Mouse (Mus musculus) mesoderm, embryonic 11.5 days (tissue): ENCODE measurements around the gene Ptpre.
"Not testable (repeated sequence)": the region's sequence is repeated elsewhere in the genome, so short reads cannot be mapped to it uniquely, and the experiment has no call there.

Experiments used
- DNase-seq: peaks from one replicate; pipeline ENCODE4 v3.0.0-alpha.2; 2012; ENCODE audit warnings: low read depth, low spot score

Gene Ptpre

DNA sequence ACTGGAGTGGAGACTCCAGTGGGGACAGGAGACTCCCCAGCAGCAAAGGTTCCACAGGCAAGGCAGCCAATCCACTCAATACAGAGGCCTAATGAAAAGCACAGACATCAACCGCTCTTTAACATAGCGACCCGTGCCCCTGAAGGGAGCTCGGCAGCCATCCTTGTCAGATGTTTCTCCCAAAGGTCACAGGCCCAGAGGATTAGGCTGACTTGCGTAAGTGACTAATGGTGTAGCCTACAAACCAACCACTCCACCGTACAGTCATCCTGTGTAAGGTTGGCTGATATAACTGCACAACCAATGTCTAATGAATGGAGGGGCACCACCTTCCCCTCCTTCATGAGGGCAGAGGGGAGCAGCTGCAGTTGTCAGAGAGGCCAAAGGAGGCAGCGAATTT is 152.1 kb downstream of the Ptpre start:
- no peak for DNase-seq

DNA sequence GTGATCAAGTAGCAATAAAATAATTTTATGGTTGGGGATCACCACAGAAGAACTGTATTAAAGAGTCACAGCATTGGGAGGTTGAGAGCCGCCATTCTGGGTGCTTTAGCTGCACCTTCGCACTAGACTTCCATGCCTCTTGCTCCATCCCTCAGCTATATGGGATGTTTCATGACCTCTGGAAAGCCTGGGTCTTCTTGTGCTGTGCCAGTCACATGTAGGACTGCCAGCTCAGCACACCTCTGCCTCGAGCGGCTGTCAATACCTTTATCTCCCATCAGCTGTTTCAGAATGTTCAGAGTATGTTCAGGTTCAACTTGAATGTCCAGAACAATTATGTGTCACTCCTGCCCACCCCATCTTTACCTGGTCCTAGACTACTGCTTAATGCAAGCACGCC is 154.7 kb downstream of the Ptpre start:
- no peak for DNase-seq

DNA sequence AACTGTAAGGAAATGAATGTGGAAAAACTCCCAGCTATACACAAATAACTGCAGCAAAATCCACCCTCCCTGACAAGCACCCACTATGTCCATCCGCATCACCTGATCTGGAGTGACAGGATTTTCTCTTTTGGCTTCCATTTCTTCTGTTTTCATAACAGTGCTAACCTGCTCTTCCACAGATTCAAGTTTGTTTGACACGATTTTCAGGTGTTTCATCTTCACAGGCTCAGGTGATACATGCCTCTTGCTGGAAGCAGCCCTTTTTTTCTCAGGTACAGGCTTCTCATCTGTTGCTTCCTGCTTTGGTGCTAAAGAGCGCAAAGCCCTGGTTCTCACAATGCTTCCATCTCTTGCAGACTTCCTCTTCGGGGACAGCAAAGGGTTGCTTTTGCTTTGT is 156.8 kb downstream of the Ptpre start:
- DNase-seq, result no peak

DNA sequence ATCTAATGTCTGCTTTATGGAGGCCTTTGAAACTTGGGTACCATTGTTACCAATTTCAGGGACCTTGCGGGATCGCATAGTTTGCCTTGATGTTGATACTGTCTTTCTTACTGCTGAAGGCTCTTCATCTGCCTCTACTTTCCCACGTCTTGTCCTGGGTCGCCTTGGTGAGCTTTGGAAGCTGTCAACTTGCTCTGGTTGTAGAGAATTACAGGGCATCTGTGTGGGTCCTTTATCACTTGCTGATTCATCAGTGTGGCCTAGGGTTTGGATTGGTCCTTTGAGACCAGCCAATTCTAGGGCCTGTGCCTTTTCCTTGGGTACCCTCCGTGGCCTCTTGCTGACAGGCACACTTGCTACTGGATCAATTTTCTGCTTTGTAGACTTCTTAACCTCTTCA is 157.5 kb downstream of the Ptpre start:
- DNase-seq, result no peak

DNA sequence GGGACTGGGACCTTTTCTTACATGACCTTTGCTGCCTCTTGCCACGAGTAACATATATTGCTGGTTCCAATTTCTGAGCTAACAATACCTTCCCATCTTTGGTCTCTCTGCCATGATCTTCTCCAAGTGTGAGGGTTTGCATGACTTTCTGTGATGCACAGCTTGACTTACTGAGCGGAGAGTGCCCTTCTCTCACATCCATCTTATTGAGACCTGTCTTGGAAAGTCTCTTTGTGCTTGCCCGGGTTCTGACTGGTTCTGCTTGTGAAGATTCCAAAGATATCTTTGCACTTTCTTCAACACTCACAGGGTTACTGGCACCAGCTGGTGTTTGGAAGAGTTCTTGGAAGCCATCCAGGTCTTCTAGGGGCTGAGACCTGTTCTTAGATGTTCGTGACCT is 158.8 kb downstream of the Ptpre start:
- no peak for DNase-seq

DNA sequence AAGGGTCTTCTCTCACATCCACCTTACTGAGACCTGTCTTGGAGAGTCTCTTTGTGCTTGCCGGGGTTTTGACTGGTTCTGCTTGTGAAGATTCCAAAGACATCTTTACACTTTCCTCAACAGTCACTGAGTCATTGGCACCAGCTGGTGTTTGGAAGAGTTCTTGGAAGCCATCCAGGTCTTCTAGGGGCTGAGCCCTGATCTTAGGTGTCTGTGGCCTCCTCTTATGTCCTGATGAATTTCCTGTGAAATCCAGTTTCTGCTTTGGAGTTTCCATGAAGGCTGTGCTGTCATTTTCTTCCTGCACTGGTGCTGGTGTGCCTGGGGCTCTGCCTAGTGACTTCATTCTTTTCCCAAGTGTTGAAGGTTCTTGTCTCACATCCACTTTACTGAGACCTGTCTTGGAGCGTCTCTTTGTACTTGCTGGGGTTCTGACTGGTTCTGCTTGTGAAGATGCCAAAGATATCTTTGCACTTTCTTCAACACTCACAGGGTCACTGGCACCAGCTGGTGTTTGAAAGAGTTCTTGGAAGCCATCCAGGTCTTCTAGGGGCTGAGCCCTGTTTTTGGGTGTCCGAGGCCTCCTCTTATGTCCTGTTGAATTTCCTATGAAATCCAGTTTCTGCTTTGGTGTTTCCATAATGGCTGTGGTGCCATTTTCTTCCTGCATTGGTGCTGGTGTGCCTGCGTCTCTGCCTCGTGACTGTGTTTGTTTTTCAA is 159.9 kb downstream of the Ptpre start:
- DNase-seq, result not testable (repeated sequence)

DNA sequence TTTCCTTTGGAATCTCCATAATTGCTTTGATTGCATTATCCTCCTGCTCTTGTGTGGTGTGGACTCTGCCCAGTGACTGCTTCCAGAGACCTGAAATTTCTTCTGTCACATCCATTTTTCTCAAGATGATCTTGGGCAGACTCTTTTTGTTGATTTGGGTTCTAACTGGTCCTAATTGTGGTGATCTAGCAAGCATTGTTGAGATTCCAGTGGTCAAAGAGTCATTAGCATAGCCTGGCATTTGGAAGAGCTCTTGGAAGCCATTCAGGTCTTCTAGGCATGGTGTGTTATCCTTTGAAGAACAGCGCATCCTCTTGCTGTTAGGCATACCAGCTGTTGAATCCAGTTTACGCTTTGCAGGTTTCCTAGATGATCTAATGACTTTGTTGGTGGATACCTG is 161.1 kb downstream of the Ptpre start:
- DNase-seq, result no peak

DNA sequence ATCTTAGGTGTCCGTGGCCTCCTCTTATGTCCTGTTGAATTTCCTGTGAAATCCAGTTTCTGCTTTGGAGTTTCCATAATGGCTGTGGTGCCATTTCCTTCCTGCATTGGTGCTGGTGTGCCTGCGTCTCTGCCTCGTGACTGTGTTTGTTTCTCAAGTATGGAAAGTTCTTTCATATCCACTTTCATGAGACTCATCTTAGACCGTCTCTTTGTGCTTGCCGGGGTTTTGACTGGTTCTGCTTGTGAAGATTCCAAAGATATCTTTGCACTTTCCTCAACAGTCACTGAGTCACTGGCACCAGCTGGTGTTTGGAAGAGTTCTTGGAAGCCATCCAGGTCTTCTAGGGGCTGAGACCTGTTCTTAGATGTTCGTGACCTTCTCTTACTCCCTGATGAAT is 162.1 kb downstream of the Ptpre start:
- not testable (repeated sequence) for DNase-seq

DNA sequence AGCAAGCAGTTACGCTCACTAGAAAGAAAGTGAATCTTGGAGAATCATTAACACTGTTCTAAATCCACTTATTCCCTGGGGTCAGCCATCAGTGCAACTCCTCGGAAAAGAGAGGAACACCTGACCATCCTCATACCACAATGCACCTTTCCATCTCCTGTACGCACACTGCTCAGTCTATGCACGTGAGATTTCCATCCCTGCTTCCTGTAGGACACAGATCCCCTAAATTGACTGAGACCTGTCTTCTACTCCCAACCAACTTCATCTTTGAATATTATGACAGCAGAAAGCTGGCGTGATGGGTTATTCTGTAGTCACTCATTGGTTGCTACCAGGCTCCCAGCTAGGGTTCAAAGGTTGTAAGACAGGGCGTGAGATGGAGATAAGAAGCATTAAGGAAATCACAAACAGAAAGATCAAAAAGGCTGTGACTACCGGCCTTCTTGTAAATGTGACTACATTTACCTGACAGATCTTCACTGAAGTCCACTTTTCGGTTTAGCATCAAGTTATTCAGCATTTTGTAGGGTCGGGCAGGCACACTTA is 166.4 kb downstream of the Ptpre start:
- DNase-seq, result no peak

DNA sequence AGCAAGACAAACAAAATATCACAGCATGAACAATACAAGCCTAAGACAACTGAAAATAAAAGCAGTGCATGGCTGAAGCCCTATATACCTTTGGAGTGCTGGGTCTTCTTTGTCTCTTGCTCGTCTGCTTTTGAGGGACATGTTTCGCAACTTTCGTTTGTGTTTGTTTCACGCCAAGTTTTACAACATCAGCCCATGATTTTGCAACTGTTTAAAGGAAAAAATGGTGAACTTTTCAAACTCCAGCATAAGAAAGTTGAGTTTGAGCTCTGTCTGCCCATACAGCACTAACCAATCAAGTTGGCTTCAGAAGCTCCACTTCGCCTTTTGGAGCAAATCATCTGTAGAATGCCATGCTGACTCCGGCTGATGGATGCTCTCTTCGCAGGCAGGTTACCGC is 167.0 kb downstream of the Ptpre start:
- DNase-seq, result no peak

DNA sequence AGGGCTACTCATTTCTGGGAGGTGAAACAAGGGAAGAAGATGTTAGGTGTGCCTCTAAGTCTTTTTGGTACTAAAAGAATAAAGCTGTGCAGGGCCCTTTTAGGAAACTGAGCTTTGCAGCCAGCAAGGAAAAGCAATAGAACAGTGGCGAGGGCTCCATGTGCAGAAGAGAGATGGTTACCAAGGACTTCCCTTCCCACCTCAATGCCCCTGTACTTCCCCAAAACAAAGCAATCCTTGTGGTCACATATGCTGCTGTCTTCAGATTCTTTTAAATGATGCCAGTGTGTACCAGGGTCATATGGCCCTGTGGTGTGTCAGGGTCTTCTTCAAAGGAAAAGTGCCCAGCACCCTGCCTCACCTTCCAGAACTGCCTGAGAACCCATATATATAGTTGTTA is 167.8 kb downstream of the Ptpre start:
- no peak for DNase-seq

DNA sequence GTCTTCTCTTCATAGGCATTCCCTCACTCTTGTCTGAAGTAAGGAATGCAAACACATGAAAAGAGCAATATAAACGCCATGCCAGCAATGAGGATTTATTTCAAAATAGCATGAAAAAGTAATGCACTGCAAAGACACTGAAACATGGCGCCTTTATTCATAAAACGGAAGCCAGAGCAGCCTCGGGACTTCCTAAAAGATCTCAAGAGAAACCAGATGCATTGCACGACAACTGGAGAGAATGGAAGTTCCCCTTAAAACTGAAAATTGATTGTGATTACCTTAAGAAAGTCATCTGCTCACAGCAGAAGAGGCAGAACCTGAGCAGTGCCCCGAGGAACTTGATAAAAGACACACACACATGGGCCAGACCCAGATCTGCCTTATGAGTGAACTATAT is 168.5 kb downstream of the Ptpre start:
- DNase-seq, result no peak

DNA sequence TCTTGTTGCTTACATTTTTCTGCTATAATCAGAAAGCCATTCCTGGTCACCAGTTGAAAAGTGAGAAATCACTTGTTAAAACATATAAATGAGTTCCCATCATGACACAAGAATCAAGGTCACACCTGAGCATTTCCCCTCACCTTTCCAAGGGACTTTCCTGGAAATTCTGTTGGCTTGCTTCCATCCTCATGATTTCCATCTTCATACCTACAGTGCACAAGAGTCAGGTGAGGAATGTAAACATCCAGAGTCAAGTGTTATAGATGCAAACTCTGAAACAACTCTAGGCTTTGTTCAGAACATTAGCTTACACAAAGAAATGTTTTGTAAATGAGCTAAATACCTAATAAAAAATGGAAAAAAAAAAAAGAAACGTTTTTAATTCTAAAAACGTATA is 173.4 kb downstream of the Ptpre start:
- DNase-seq, result no peak

DNA sequence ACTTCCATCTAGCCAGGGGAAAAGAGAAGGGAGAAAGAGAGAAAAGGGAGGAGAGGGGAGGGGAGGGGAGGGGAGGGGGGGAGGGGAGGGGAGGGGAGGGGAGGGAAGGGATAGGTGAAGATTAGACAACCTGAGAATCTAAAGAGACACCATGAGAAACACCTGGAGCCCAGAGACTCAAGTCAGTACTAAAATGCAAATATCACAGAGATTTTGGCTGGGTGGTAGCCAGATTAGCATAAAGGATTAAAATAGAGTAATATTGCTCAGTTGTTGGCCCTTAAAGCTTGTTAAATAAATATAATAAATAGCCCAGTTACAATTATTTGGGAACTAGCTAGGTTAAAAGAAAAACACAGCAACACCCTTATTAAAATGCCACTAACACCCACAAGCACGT is 175.3 kb downstream of the Ptpre start:
- DNase-seq, result no peak

DNA sequence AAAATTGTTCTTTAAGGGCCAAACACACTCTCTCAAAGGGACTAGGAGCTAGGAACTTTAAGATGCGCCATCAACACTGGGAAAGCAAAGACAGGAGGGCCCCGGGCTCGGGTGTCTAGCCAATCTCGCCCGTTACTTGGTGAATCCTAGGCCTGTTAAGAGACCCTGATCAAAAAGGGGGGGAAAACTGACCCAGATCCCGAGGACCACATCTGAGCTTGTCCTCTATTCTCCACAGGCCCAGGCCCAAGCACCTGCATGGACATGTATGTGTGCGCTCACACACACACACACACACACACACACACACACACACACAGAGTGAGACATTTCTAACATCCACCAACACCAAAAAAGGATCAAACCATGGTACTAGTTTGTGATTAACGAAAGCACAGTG is 176.0 kb downstream of the Ptpre start:
- DNase-seq, result no peak

DNA sequence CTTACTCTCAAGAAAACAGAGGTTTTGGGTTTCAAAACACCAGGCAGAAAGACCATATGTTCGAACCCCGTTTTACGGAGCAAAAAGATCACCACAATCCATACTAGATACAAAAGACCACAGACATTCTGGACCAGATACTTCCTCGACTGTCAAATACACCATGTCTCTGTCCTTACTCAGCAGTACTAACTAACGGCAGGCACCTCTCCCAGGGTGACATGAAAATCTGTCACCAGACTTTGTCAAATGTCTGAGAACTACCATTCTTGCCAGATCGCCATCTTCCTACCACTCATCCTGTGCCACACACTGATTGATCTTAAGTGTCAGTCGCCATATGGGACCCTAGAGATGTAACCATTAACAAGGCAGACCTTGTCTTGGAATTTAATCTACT is 177.9 kb downstream of the Ptpre start:
- DNase-seq, result no peak

DNA sequence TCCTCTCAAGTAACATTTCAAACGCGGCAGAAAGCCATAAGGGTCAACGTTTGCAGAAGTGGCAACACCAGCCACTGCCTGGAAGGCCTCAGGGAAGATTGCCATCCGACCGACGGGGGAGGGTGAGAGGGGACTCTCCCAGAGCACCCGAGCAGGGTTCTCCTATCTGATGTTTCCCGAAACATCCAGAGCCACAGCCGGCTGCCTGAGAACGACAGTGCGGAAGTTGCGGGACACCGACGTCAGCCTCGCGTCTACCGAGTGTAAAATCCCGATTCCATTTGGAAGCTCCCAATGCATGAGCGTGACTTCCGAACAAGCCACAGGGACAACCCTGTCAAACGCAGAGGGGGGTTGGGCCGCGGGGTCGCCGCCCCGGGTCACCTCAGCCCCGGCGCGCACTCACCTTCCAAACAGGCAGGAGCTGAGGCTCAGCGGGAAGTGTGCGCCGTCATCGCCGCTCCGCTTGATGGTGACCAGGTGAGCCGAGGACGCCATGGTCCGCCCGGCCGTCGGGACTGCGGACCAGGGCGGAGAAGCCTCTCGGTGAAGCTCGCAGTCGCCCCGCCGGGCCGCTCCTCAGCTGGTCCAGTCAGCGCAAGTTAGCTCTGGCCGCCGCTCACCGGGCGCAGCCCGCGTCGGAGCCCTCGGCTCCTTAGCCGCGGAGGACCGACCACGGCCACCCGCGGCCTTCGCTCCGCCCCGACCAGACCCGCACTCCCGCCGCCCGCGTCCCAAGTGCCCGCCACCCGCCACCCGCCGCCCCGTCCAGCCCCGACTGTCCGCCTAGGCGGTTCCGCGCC is 178.6 kb downstream of the Ptpre start, which contains the start of gene Mki67:
TSS of gene Mki67 (minus strand) at position 720 of the 803 bp plus-strand sequence.
- DNase-seq, result peak; percentile 27

DNA sequence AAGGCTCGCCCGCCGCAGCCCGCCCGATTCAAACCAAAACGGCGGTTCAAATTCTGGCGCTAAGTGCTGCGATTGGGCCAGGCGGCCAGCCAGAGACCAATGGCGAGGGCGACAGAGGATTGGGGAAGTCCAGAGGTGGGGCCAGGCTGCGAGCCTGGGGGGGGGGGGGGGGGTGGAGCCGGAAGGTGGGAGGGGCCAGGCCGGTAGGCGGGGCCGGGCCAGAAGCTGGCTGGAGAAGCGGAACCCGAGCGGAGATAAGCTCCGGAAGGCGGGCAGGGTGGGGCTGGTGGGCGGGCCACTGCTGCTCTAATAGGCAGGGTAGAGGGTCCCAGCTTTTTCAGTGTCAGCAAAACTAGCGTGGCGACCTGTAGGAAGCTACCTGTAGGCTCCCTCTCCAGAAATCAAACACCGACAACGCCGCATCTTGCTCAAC is 179.2 kb downstream of the Ptpre start:
- peak; percentile 94 for DNase-seq

DNA sequence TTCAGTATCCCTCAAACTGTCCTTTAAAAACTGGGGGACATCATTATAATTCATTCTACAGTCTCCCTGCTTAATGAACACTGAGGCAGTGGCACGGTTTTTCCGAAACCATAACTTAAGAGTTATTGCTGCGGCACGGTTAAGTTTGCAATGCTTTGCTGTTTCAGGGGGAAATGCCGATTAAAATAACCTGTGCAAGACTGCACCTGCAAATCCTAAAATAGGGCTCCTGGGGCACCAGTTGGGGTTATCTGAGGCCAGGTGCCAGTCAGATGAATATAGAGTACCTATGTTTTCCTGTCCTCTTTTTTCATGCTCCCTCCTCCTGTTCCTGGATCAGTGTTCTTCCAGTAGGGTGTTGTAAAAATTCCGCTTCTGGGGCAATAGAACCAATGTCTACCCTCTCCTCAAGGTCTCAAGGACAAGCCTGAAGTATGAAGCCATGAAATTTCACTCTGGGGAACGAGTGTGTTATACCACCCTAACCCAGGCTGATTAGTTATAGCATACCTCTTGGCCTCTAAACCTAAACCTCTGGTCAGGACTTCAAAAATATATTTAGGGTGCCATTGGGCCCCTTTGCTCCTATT is 179.8 kb downstream of the Ptpre start:
- no peak for DNase-seq

DNA sequence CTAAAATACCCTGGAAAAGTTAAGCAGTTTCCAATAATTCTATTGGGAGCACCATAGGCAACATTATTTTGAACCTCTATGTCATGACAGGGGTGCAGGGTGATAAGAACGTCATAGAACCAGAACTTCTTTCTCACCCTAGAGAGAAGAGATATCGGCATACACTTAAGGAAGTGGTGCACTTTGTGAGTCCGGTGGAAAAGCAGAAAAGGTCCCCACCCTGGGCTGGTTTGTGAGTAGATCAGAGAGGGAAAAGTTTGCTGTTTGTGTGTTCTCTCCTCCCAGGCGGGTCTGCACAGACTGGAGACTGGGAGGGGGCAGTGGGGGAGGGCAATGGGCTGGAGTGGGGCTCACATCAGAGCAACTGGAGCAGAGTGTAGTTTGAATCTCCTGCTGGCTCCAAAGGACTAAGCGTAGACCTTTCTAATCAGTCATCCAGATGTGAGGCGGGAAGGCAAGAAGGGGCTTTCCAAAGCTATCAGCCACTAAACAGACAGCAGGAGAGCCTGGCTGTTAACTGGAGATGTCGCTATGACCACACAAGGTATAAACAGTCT is 184.2 kb downstream of the Ptpre start:
- DNase-seq, result no peak

DNA sequence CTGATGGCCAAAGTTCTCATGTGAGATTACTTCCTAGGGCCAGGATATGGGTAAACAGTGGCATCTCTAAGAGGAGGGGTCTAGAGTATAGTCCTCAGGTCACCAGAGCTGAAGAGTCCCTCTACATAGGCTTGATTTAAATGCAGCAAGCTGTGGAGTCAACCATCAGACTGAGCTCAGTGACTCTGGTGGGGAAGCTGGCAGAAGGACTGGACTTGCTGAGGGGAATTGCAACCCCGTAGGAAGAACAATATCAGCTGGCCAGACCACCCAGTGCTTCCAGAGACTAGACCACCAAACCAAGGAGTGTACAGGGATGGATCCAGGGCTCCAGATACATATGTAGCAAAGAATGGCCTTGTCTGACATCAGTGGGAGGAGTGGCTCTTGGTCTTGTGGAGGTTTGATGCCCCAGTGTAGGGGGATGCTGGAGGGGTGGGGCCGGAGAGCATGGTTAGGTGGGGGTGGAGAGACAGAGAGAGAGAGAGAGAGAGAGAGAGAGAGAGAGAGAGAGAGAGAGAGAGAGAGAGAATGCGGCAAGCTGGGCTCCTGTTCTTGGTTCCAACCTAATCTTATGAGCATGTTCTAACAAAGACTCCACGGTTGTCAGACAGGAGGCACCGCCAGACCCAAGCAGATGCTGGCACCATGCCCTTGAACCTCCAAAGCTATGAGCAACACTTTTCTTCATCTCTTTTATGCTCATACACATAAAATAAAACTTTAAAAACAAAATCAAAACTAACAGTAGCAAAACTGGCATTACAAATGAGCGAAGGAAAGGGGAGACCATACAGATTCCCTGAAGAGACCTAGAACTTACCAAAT is 184.9 kb downstream of the Ptpre start:
- DNase-seq, result no peak
